Mouse (Mus musculus): Measurements from ENCODE around the gene Rpl11.

DNA sequence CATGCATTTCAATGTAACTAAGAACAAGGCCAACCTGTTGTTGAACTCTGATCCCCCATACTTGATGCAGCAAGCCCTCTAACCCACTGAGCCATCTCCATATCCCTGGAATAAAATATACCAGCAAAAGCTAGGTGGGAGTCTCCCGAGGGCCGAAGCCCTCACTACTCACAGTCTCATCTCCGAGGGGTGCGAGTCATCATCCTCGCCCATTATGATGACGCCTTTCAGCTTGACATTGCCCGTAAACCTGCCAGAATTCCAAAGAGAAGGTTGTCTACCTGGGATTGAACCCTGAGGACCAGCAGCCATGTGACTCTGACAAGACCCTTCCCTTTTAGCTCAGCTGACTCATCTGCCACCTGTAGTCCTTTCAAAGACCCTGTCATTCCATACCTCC lies 67.5 kb downstream of the Rpl11 start:
- TF ChIP-seq CTCF (IDR thresholded peaks at IDR 0.05; ENCODE audit: borderline replicate concordance, extremely low read depth, insufficient read depth, insufficient read length) = no peak
- TF ChIP-seq POLR2A (IDR thresholded peaks at IDR 0.05; ENCODE audit: borderline replicate concordance, extremely low read depth, insufficient read depth, insufficient read length, poor library complexity, severe bottlenecking) = no peak
